Mouse (Mus musculus) embryonic facial prominence, embryonic 13.5 days (tissue): ENCODE measurements around the gene Ffar2. TPM values are rescaled to one million over a fixed set of nuclear protein-coding genes. Genes with fewer than 3 reads are reported as not detected.

Experiments used
- ATAC-seq: fragments of 200-750 bp; cut with Nextera tagmentation; 2 replicates; pipeline ENCODE4 v1.8.0; 2017; ENCODE audit warnings: low read depth; ENCODE audit not compliant: insufficient number of reproducible peaks, insufficient read depth, low FRiP score, low TSS enrichment
- H3K27ac ChIP-seq: fragments of 300-500 bp; sonication (generic); 2 replicates; pipeline ENCODE4 v1.5.1; 2015; ENCODE audit warnings: moderate library complexity, mild to moderate bottlenecking, inconsistent platforms
- H3K27me3 ChIP-seq: fragments of 300-500 bp; sonication (generic); 2 replicates; pipeline ENCODE4 v1.6.1; 2015; ENCODE audit warnings: mild to moderate bottlenecking, inconsistent platforms
- H3K36me3 ChIP-seq: fragments of 300-500 bp; sonication (generic); 2 replicates; pipeline ENCODE4 v1.6.1; 2015; ENCODE audit warnings: mild to moderate bottlenecking, inconsistent platforms
- H3K4me1 ChIP-seq: fragments of 300-500 bp; sonication (generic); 2 replicates; pipeline ENCODE4 v1.6.1; 2015; ENCODE audit warnings: inconsistent platforms
- H3K4me2 ChIP-seq: fragments of 300-500 bp; sonication (generic); 2 replicates; pipeline ENCODE4 v1.6.1; 2015; ENCODE audit warnings: moderate library complexity, mild to moderate bottlenecking, inconsistent platforms
- H3K4me3 ChIP-seq: fragments of 300-500 bp; sonication (generic); 2 replicates; pipeline ENCODE4 v1.5.1; 2015; ENCODE audit warnings: mild to moderate bottlenecking, inconsistent platforms
- H3K9ac ChIP-seq: fragments of 300-500 bp; sonication (generic); 2 replicates; pipeline ENCODE4 v1.6.1; 2015; ENCODE audit warnings: mild to moderate bottlenecking, inconsistent platforms
- H3K9me3 ChIP-seq: fragments of 300-500 bp; sonication (generic); 2 replicates; pipeline ENCODE4 v1.6.1; 2016; ENCODE audit warnings: inconsistent platforms
- WGBS: fragments of 180-500 bp; shearing (Covaris S2); methylation state at CpG from one replicate; pipeline ENCODE4 v1.1.7; 2015; ENCODE audit warnings: mixed read lengths; 5-methylcytosine and 5-hydroxymethylcytosine counted together
- polyA plus RNA-seq: library from polyadenylated mRNA; unstranded; fragments of >200 nt; fragmentation: Nextera tagmentation; extraction: Ambion mirVana; gene quantifications from 2 replicates; pipeline ENCODE4 v1.2.1, GENCODE M21; 2015

Gene Ffar2
- not detected in 2 replicates for polyA plus RNA-seq

DNA sequence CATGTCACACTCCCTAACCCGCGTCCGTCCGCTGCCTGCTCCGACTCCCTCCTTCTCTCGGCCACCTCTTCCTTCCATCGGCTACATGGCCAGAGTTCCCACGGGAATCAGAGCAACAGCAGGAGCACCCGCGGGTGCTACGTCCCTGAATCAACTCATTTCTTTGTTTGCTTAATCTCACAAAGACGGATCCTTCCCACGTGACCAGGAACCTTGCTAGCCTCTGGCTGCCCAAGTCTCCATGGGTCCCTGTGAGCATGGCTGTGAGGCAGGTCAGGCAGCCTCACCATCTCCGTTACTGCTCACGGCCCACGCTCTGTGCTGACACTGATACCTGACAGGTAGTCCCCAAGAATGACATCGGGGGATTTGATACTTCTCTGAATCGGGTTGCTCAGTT, at the start of gene Ffar2:
Ffar2 (minus strand) TSS at position 101 of the 400 bp plus-strand sequence.
- H3K9me3 ChIP-seq, result no peaks in the 10 kb centered on the region
- H3K4me2 ChIP-seq, result no peak within 1 kb of the TSS
- H3K36me3 ChIP-seq, result no peaks in the 10 kb centered on the region
- H3K27me3 ChIP-seq, result no peaks in the 10 kb centered on the region
- H3K27ac ChIP-seq, result no peak within 1 kb of the TSS
- H3K9ac ChIP-seq, result no peak within 1 kb of the TSS
- no peak within 1 kb of the TSS for H3K4me3 ChIP-seq
- ATAC-seq, result no peak
- 86% methylated on average over 18 of the region's 18 CpGs for WGBS
- no peaks in the 10 kb centered on the region for H3K4me1 ChIP-seq

DNA sequence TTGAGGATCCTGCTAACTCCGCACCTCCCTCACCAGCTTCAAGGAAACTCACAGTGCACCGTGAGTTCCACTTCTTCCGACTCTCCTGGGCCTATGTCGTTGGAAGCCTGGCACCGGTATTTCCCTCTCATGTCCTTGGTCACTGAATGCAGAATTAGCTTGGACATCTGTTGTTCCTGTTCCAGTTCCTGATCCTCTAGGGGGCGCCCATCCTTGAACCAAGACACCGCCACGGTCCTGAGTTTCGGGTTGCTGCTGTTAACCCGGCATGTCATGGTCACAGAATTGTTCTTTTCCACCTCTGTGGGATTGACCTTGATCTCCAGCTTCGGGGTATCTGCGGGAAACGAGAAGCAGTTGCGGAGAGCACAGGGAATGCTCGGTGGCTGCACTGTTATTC, 49.5 kb upstream of the Ffar2 start:
- no peak overlapping the region for H3K27ac ChIP-seq
- H3K4me1 ChIP-seq, result no peaks in the 10 kb centered on the region
- WGBS, result 19% methylated on average over 15 of the region's 15 CpGs
- H3K27me3 ChIP-seq, result peaks cover 11% of the 10 kb centered on the region
- no peak for ATAC-seq
- H3K36me3 ChIP-seq, result no peaks in the 10 kb centered on the region
- H3K4me2 ChIP-seq, result peak overlapping the region; percentile 43
- no peak overlapping the region for H3K9ac ChIP-seq
- no peaks in the 10 kb centered on the region for H3K9me3 ChIP-seq
- no peak overlapping the region for H3K4me3 ChIP-seq

DNA sequence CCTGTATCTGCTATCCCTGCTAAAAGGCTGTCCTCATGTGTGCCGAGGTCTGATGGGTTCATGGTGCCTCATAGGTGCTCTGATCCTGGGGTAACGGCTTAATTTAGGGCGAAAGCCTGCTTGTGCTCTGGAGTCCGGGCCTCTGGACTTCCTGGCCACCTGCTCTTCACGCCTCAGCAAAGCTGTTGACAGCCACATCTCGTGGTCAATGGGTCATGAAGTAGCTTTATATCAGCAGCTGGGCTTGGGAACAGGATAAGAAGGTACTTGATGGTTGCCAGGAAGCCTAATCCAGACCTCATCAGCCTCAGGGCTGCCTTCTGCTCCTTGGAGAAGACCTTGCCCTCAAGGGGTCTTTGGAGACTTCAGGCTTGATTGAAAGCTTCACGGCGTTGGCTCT, 39.8 kb upstream of the Ffar2 start:
- Histone ChIP-seq H3K9me3 (no peaks in the 10 kb centered on the region), H3K36me3 (no peaks in the 10 kb centered on the region), H3K4me3 (no peak overlapping the region), H3K4me1 (no peaks in the 10 kb centered on the region), H3K27me3 (no peaks in the 10 kb centered on the region; the same call in 1 of the 2 replicates), H3K4me2 (no peak overlapping the region), H3K9ac (no peak overlapping the region), H3K27ac (no peak overlapping the region)
- no peak for ATAC-seq
- WGBS, result 75% methylated on average over 8 of the region's 8 CpGs

DNA sequence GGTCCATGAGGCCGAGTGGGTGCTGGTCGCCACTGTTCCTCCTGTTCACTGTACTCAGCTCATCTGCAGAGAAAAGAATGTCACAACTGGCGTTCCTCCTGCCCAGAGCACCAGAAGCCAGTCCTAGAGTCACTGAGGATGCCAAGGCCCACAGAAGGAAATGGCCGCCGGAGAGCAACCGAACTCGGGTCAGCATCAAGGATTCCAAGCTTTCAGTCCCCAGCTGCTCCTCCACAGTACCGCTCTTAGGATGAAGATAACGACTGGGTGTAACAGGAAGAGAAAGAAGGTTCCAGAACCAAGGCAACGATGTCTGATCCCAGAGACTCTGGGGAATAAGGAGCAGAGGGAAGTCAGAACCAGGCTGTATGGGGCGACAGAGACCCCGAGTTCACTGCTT, 37.9 kb upstream of the Ffar2 start, which contains the start of gene Ffar1:
Ffar1 (minus strand) TSS at position 101 of the 400 bp plus-strand sequence.
- no peaks in the 10 kb centered on the region for H3K36me3 ChIP-seq
- no peaks in the 10 kb centered on the region for H3K4me1 ChIP-seq
- H3K4me3 ChIP-seq, result no peak within 1 kb of the TSS
- H3K9ac ChIP-seq, result peak within 1 kb of the TSS; percentile 22; the same call in 1 of the 2 replicates
- no peak within 1 kb of the TSS for H3K27ac ChIP-seq
- WGBS, result 86% methylated on average over 12 of the region's 12 CpGs
- peaks cover 4% of the 10 kb centered on the region; the same call in 1 of the 2 replicates for H3K27me3 ChIP-seq
- H3K4me2 ChIP-seq, result no peak within 1 kb of the TSS
- no peak for ATAC-seq
- H3K9me3 ChIP-seq, result no peaks in the 10 kb centered on the region

- 0 out of 2 replicates have a peak overlapping the region, but pooled peaks have one; percentile 36 for H3K9ac ChIP-seq
- no peak overlapping the region for H3K27ac ChIP-seq
- ATAC-seq, result peak; percentile 11
- H3K9me3 ChIP-seq, result no peaks in the 10 kb centered on the region
- 7% methylated on average over 15 of the region's 16 CpGs for WGBS
- H3K27me3 ChIP-seq, result peaks cover 4% of the 10 kb centered on the region; the same call in 1 of the 2 replicates
- H3K4me1 ChIP-seq, result no peaks in the 10 kb centered on the region
- peak overlapping the region; percentile 31 for H3K4me3 ChIP-seq
- peak overlapping the region; percentile 53 for H3K4me2 ChIP-seq
- no peaks in the 10 kb centered on the region for H3K36me3 ChIP-seq
Observed at GRCm38 (mm10) chr7:30859635-30860402, 36.2 kb upstream of the Ffar2 start.

- Histone ChIP-seq H3K27me3 (peaks cover 10% of the 10 kb centered on the region), H3K27ac (no peak overlapping the region), H3K9me3 (no peaks in the 10 kb centered on the region), H3K4me3 (no peak overlapping the region), H3K36me3 (no peaks in the 10 kb centered on the region), H3K4me2 (no peak overlapping the region; the same call in 1 of the 2 replicates), H3K9ac (no peak overlapping the region), H3K4me1 (no peaks in the 10 kb centered on the region)
- ATAC-seq, result peak; percentile 15; the same call in 1 of the 2 replicates
Observed at GRCm38 (mm10) chr7:30859290-30859634, 35.7 kb upstream of the Ffar2 start.

- no peak overlapping the region for H3K4me3 ChIP-seq
- H3K4me1 ChIP-seq, result no peaks in the 10 kb centered on the region
- no peaks in the 10 kb centered on the region for H3K36me3 ChIP-seq
- no peak for ATAC-seq
- H3K27ac ChIP-seq, result no peak overlapping the region
- 73% methylated on average over 1 of the region's 1 CpGs for WGBS
- H3K27me3 ChIP-seq, result peaks cover 10% of the 10 kb centered on the region
- H3K9ac ChIP-seq, result no peak overlapping the region
- H3K4me2 ChIP-seq, result no peak overlapping the region
- H3K9me3 ChIP-seq, result no peaks in the 10 kb centered on the region
Observed at GRCm38 (mm10) chr7:30857746-30858145, 34.2 kb upstream of the Ffar2 start.

- 79% methylated on average over 6 of the region's 6 CpGs for WGBS
- Histone ChIP-seq H3K27me3 (peaks cover 10% of the 10 kb centered on the region), H3K9ac (no peak within 1 kb of the TSS), H3K9me3 (no peaks in the 10 kb centered on the region), H3K4me1 (no peaks in the 10 kb centered on the region), H3K27ac (no peak within 1 kb of the TSS), H3K4me3 (no peak within 1 kb of the TSS), H3K4me2 (no peak within 1 kb of the TSS), H3K36me3 (no peaks in the 10 kb centered on the region)
- no peak for ATAC-seq
Observed at GRCm38 (mm10) chr7:30856078-30856477, 32.5 kb upstream of the Ffar2 start, which contains the start of gene Ffar3. Gene Ffar3 (minus strand): TSS chr7:30856178.

DNA sequence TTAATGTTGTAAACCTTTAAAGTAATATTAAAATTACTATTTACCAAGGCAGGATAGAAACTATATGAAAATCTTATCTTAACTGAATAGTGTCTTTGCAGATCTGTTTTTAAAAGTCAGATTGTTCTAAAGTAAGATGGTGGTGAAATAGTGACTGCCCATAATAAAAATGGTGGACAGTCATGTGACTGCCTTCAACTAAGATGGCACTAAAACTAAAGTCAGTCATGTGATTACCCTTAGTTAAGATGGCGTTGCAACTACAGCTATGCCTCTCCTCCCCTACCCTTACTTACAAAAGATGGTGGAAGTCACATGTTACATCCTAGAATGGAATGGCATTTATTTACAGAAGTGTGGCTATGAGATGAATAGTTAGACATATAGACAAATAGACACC, 27.8 kb upstream of the Ffar2 start:
- Histone ChIP-seq H3K27ac (no peak overlapping the region), H3K27me3 (peaks cover 6% of the 10 kb centered on the region), H3K9ac (no peak overlapping the region), H3K4me2 (no peak overlapping the region), H3K36me3 (no peaks in the 10 kb centered on the region), H3K9me3 (no peaks in the 10 kb centered on the region), H3K4me3 (no peak overlapping the region), H3K4me1 (no peaks in the 10 kb centered on the region)
- no peak for ATAC-seq
- 63% methylated on average over 1 of the region's 1 CpGs for WGBS

GRCm38 (mm10) chr7:30847934-30848333, 24.4 kb upstream of the Ffar2 start:
- Histone ChIP-seq H3K4me3 (no peak overlapping the region), H3K27ac (no peak overlapping the region), H3K4me2 (no peak overlapping the region), H3K36me3 (no peaks in the 10 kb centered on the region), H3K9me3 (no peaks in the 10 kb centered on the region), H3K9ac (no peak overlapping the region), H3K27me3 (no peaks in the 10 kb centered on the region), H3K4me1 (peaks cover 11% of the 10 kb centered on the region)
- 78% methylated on average over 6 of the region's 6 CpGs for WGBS
- ATAC-seq, result no peak

- 71% methylated on average over 5 of the region's 5 CpGs for WGBS
- Histone ChIP-seq H3K4me2 (no peak overlapping the region), H3K4me1 (peaks cover 14% of the 10 kb centered on the region), H3K36me3 (no peaks in the 10 kb centered on the region), H3K9ac (no peak overlapping the region), H3K27me3 (no peaks in the 10 kb centered on the region), H3K4me3 (no peak overlapping the region), H3K27ac (no peak overlapping the region), H3K9me3 (no peaks in the 10 kb centered on the region)
- no peak for ATAC-seq
Observed at GRCm38 (mm10) chr7:30847386-30847785, 23.8 kb upstream of the Ffar2 start.

- no peaks in the 10 kb centered on the region for H3K9me3 ChIP-seq
- no peak overlapping the region for H3K9ac ChIP-seq
- 79% methylated on average over 2 of the region's 2 CpGs for whole genome bisulfite sequencing
- ATAC-seq, result no peak
- no peaks in the 10 kb centered on the region for H3K36me3 ChIP-seq
- H3K27me3 ChIP-seq, result no peaks in the 10 kb centered on the region
- H3K4me1 ChIP-seq, result peaks cover 14% of the 10 kb centered on the region
- H3K4me3 ChIP-seq, result no peak overlapping the region
- no peak overlapping the region for H3K27ac ChIP-seq
- no peak overlapping the region for H3K4me2 ChIP-seq
Observed at GRCm38 (mm10) chr7:30846505-30847053, 23.0 kb upstream of the Ffar2 start.
